Mouse (Mus musculus): ENCODE results near the gene G430095P16Rik. TPM values are rescaled to one million over a fixed set of nuclear protein-coding genes. Genes with fewer than 3 reads are reported as not detected.

The G430095P16Rik gene
- polyA plus RNA-seq, 1 experiment from 2014 or later = 2.5 TPM

GRCm38 (mm10) chr8:84772628-84773027 is 49.8 kb downstream of the G430095P16Rik start:
- no peak for ATAC-seq (replicated peaks; ENCODE audit: low FRiP score, low read depth)
- no peak overlapping the region for H3K27ac ChIP-seq
- H3K4me2 ChIP-seq (ENCODE audit: low read length) = 0 out of 2 replicates have a peak overlapping the region, but pooled peaks have one; percentile 10
- no peaks in the 10 kb centered on the region for H3K9me3 ChIP-seq (replicated peaks; ENCODE audit: low read length)
- no peak for DNase-seq (ENCODE audit: low spot score)
- no peak for TF ChIP-seq CTCF (IDR thresholded peaks at IDR 0.05; ENCODE audit: low read depth)
- WGBS = 23% methylated on average over 3 of the region's 3 CpGs
- H3K9ac ChIP-seq (ENCODE audit: low read depth, low read length) = no peak overlapping the region
- peaks cover 41% of the 10 kb centered on the region for H3K27me3 ChIP-seq (ENCODE audit: insufficient read depth, low read length)
- no peak overlapping the region for H3K4me3 ChIP-seq (replicated peaks; ENCODE audit: low read depth, low read length)
- peaks cover 15% of the 10 kb centered on the region for H3K4me1 ChIP-seq (replicated peaks; ENCODE audit: insufficient read depth, low read length)
- no peaks in the 10 kb centered on the region for H3K36me3 ChIP-seq (ENCODE audit: insufficient read depth, low read length)

GRCm38 (mm10) chr8:84773304-84773703 is 50.5 kb downstream of the G430095P16Rik start:
- H3K4me2 ChIP-seq (ENCODE audit: low read length) = peak overlapping the region; percentile 41
- no peak for TF ChIP-seq CTCF (IDR thresholded peaks at IDR 0.05; ENCODE audit: low read depth)
- no peaks in the 10 kb centered on the region for H3K36me3 ChIP-seq (ENCODE audit: insufficient read depth, low read length)
- WGBS = 4% methylated on average over 9 of the region's 9 CpGs
- no peaks in the 10 kb centered on the region for H3K9me3 ChIP-seq (replicated peaks; ENCODE audit: low read length)
- H3K27me3 ChIP-seq (ENCODE audit: insufficient read depth, low read length) = peaks cover 48% of the 10 kb centered on the region
- H3K27ac ChIP-seq = no peak overlapping the region
- ATAC-seq (replicated peaks; ENCODE audit: low FRiP score, low read depth) (no peak), DNase-seq (ENCODE audit: low spot score) (no peak)
- H3K9ac ChIP-seq (ENCODE audit: low read depth, low read length) = peak overlapping the region; percentile 31; the same call in 1 of the 2 replicates
- peaks cover 15% of the 10 kb centered on the region for H3K4me1 ChIP-seq (replicated peaks; ENCODE audit: insufficient read depth, low read length)
- peak overlapping the region; percentile 27 for H3K4me3 ChIP-seq (replicated peaks; ENCODE audit: low read depth, low read length)

GRCm38 (mm10) chr8:84773833-84774232 is 51.0 kb downstream of the G430095P16Rik start:
- Histone ChIP-seq H3K27ac (no peak overlapping the region), H3K9ac (ENCODE audit: low read depth, low read length) (peak overlapping the region; percentile 31; the same call in 1 of the 2 replicates), H3K4me2 (ENCODE audit: low read length) (peak overlapping the region; percentile 41), H3K9me3 (replicated peaks; ENCODE audit: low read length) (no peaks in the 10 kb centered on the region), H3K36me3 (ENCODE audit: insufficient read depth, low read length) (no peaks in the 10 kb centered on the region), H3K27me3 (ENCODE audit: insufficient read depth, low read length) (peaks cover 53% of the 10 kb centered on the region), H3K4me3 (replicated peaks; ENCODE audit: low read depth, low read length) (peak overlapping the region; percentile 27), H3K4me1 (replicated peaks; ENCODE audit: insufficient read depth, low read length) (peaks cover 15% of the 10 kb centered on the region)
- DNase-seq (ENCODE audit: low spot score) = peak; percentile 93
- 2% methylated on average over 16 of the region's 19 CpGs for WGBS
- no peak for TF ChIP-seq CTCF (IDR thresholded peaks at IDR 0.05; ENCODE audit: low read depth)
- ATAC-seq (replicated peaks; ENCODE audit: low FRiP score, low read depth) = peak; percentile 68

GRCm38 (mm10) chr8:84774473-84774911 is 51.7 kb downstream of the G430095P16Rik start:
- ATAC-seq (replicated peaks; ENCODE audit: low FRiP score, low read depth) (no peak), DNase-seq (ENCODE audit: low spot score) (peak; percentile 83)
- peaks cover 56% of the 10 kb centered on the region for H3K27me3 ChIP-seq (ENCODE audit: insufficient read depth, low read length)
- H3K27ac ChIP-seq = peak overlapping the region; percentile 65
- H3K9ac ChIP-seq (ENCODE audit: low read depth, low read length) = no peak overlapping the region
- no peaks in the 10 kb centered on the region for H3K36me3 ChIP-seq (ENCODE audit: insufficient read depth, low read length)
- WGBS = 7% methylated on average over 10 of the region's 10 CpGs
- H3K9me3 ChIP-seq (replicated peaks; ENCODE audit: low read length) = no peaks in the 10 kb centered on the region
- TF ChIP-seq CTCF (IDR thresholded peaks at IDR 0.05; ENCODE audit: low read depth) = no peak
- peak overlapping the region; percentile 27; the same call in 1 of the 2 replicates for H3K4me3 ChIP-seq (replicated peaks; ENCODE audit: low read depth, low read length)
- H3K4me1 ChIP-seq (replicated peaks; ENCODE audit: insufficient read depth, low read length) = peaks cover 15% of the 10 kb centered on the region
- peak overlapping the region; percentile 41; the same call in 1 of the 2 replicates for H3K4me2 ChIP-seq (ENCODE audit: low read length)

GRCm38 (mm10) chr8:84775105-84775591 is 52.3 kb downstream of the G430095P16Rik start:
- no peak for DNase-seq (ENCODE audit: low spot score)
- H3K9ac ChIP-seq (ENCODE audit: low read depth, low read length) = no peak overlapping the region
- peaks cover 18% of the 10 kb centered on the region for H3K4me1 ChIP-seq (replicated peaks; ENCODE audit: insufficient read depth, low read length)
- no peaks in the 10 kb centered on the region for H3K36me3 ChIP-seq (ENCODE audit: insufficient read depth, low read length)
- no peak for TF ChIP-seq CTCF (IDR thresholded peaks at IDR 0.05; ENCODE audit: low read depth)
- 22% methylated on average over 13 of the region's 13 CpGs for WGBS
- H3K27ac ChIP-seq = peak overlapping the region; percentile 65
- no peak overlapping the region for H3K4me3 ChIP-seq (replicated peaks; ENCODE audit: low read depth, low read length)
- peaks cover 56% of the 10 kb centered on the region for H3K27me3 ChIP-seq (ENCODE audit: insufficient read depth, low read length)
- ATAC-seq (replicated peaks; ENCODE audit: low FRiP score, low read depth) = no peak
- no peaks in the 10 kb centered on the region for H3K9me3 ChIP-seq (replicated peaks; ENCODE audit: low read length)
- peak overlapping the region; percentile 23; the same call in 1 of the 2 replicates for H3K4me2 ChIP-seq (ENCODE audit: low read length)

GRCm38 (mm10) chr8:84775621-84776113 is 52.9 kb downstream of the G430095P16Rik start:
- Histone ChIP-seq H3K27me3 (ENCODE audit: insufficient read depth, low read length) (peaks cover 56% of the 10 kb centered on the region), H3K9me3 (replicated peaks; ENCODE audit: low read length) (no peaks in the 10 kb centered on the region), H3K4me2 (ENCODE audit: low read length) (no peak overlapping the region), H3K4me3 (replicated peaks; ENCODE audit: low read depth, low read length) (no peak overlapping the region), H3K36me3 (ENCODE audit: insufficient read depth, low read length) (no peaks in the 10 kb centered on the region), H3K27ac (no peak overlapping the region), H3K9ac (ENCODE audit: low read depth, low read length) (no peak overlapping the region), H3K4me1 (replicated peaks; ENCODE audit: insufficient read depth, low read length) (peaks cover 17% of the 10 kb centered on the region)
- WGBS = 33% methylated on average over 7 of the region's 7 CpGs
- DNase-seq (ENCODE audit: low spot score) (no peak), ATAC-seq (replicated peaks; ENCODE audit: low FRiP score, low read depth) (no peak)
- TF ChIP-seq CTCF (IDR thresholded peaks at IDR 0.05; ENCODE audit: low read depth) = no peak

Other genes starting within 250 kb of the G430095P16Rik start
- gene Ier2, start 60.2 kb upstream of the G430095P16Rik start, polyA plus RNA-seq (2015; fragmentation: Nextera tagmentation; extraction: Ambion mirVana) = 77.4 and 83.8 TPM in 2 replicates
- gene Trmt1, start 36.7 kb upstream of the G430095P16Rik start, polyA plus RNA-seq (2015; fragmentation: Nextera tagmentation; extraction: Ambion mirVana) = 55.3 and 56.1 TPM in 2 replicates
- 15.9 and 16.1 TPM in 2 replicates for gene Nacc1, start 35.1 kb upstream of the G430095P16Rik start, polyA plus RNA-seq (2015; fragmentation: Nextera tagmentation; extraction: Ambion mirVana)
- 6.1 and 6.4 TPM in 2 replicates for gene Lyl1, start 21.6 kb upstream of the G430095P16Rik start, polyA plus RNA-seq (2015; fragmentation: Nextera tagmentation; extraction: Ambion mirVana)
- 21.1 and 22.3 TPM in 2 replicates for gene Nfix, start 77.3 kb downstream of the G430095P16Rik start, polyA plus RNA-seq (2015; fragmentation: Nextera tagmentation; extraction: Ambion mirVana)
- gene Dand5, start 99.8 kb downstream of the G430095P16Rik start, polyA plus RNA-seq (2015; fragmentation: Nextera tagmentation; extraction: Ambion mirVana) = 7.0 and 7.4 TPM in 2 replicates
- 51.0 and 54.3 TPM in 2 replicates for gene Gadd45gip1, start 108.5 kb downstream of the G430095P16Rik start, polyA plus RNA-seq (2015; fragmentation: Nextera tagmentation; extraction: Ambion mirVana)
- 97.1 and 98.9 TPM in 2 replicates for gene Rad23a, start 117.7 kb downstream of the G430095P16Rik start, polyA plus RNA-seq (2015; fragmentation: Nextera tagmentation; extraction: Ambion mirVana)
- gene Calr, start 123.9 kb downstream of the G430095P16Rik start, polyA plus RNA-seq (2015; fragmentation: Nextera tagmentation; extraction: Ambion mirVana) = 644 and 753 TPM in 2 replicates
- 68.2 and 74.7 TPM in 2 replicates for gene Farsa, start 134.0 kb downstream of the G430095P16Rik start, polyA plus RNA-seq (2015; fragmentation: Nextera tagmentation; extraction: Ambion mirVana)
- gene Syce2, start 149.1 kb downstream of the G430095P16Rik start, polyA plus RNA-seq (2015; fragmentation: Nextera tagmentation; extraction: Ambion mirVana) = 43.0 and 45.7 TPM in 2 replicates
- gene Gcdh, start 170.9 kb downstream of the G430095P16Rik start, polyA plus RNA-seq (2015; fragmentation: Nextera tagmentation; extraction: Ambion mirVana) = 59.2 and 67.6 TPM in 2 replicates
- gene Klf1, start 178.9 kb downstream of the G430095P16Rik start, polyA plus RNA-seq (2015; fragmentation: Nextera tagmentation; extraction: Ambion mirVana) = 1.1 and 1.8 TPM in 2 replicates
- 12.3 and 13.2 TPM in 2 replicates for gene Dnase2a, start 185.6 kb downstream of the G430095P16Rik start, polyA plus RNA-seq (2015; fragmentation: Nextera tagmentation; extraction: Ambion mirVana)
- gene Mast1, start 214.4 kb downstream of the G430095P16Rik start, polyA plus RNA-seq (2015; fragmentation: Nextera tagmentation; extraction: Ambion mirVana) = 0.04 and 0.08 TPM in 2 replicates
- 0.09 TPM in 1 of 2 replicates, not detected in the other for gene Rtbdn, start 224.0 kb downstream of the G430095P16Rik start, polyA plus RNA-seq (2015; fragmentation: Nextera tagmentation; extraction: Ambion mirVana)
- not detected in 2 replicates for gene Gm49661, start 246.4 kb downstream of the G430095P16Rik start, polyA plus RNA-seq (2015; fragmentation: Nextera tagmentation; extraction: Ambion mirVana)
- 729 and 747 TPM in 2 replicates for gene Prdx2, start 246.6 kb downstream of the G430095P16Rik start, polyA plus RNA-seq (2015; fragmentation: Nextera tagmentation; extraction: Ambion mirVana)
- 101 and 103 TPM in 2 replicates for gene Rnaseh2a, start 246.8 kb downstream of the G430095P16Rik start, polyA plus RNA-seq (2015; fragmentation: Nextera tagmentation; extraction: Ambion mirVana)